Mouse (Mus musculus) brain, embryonic 18.5 days (tissue): Measurements from ENCODE around the gene Prdx1.
A peak's percentile ranks its signal among the peaks of the same experiment; 100 is the strongest.
"Not testable (repeated sequence)": the region's sequence is repeated elsewhere in the genome, so short reads cannot be mapped to it uniquely, and the experiment has no call there.

Experiments
- DNase-seq: peaks from one replicate; pipeline ENCODE4 v3.0.0-alpha.2; 2012; ENCODE audit warnings: low read depth, low spot score

Prdx1 gene

GRCm38 (mm10) chr4:116685402-116686061 lies at the start of gene Prdx1:
Gene Prdx1 (plus strand): TSS chr4:116685544.
- DNase-seq: peak; percentile 74

GRCm38 (mm10) chr4:116638821-116639220 lies 46.5 kb upstream of the Prdx1 start:
- no peak for DNase-seq

GRCm38 (mm10) chr4:116642071-116642470 lies 43.3 kb upstream of the Prdx1 start:
- DNase-seq: no peak

GRCm38 (mm10) chr4:116644326-116644725 lies 41.0 kb upstream of the Prdx1 start:
- no peak for DNase-seq

- DNase-seq: no peak
Measured at GRCm38 (mm10) chr4:116645624-116646023, 39.7 kb upstream of the Prdx1 start.

- DNase-seq: no peak
Measured at GRCm38 (mm10) chr4:116649411-116649810, 35.9 kb upstream of the Prdx1 start.

- no peak for DNase-seq
Measured at GRCm38 (mm10) chr4:116650365-116650764, 35.0 kb upstream of the Prdx1 start.

GRCm38 (mm10) chr4:116650924-116651796 lies 34.2 kb upstream of the Prdx1 start, which contains the start of gene Akr1a1:
Gene Akr1a1 (minus strand): TSS chr4:116651680.
- peak; percentile 90 for DNase-seq

GRCm38 (mm10) chr4:116651797-116652135 lies 33.6 kb upstream of the Prdx1 start:
- DNase-seq: no peak

- no peak for DNase-seq
Measured at GRCm38 (mm10) chr4:116653228-116653627, 32.1 kb upstream of the Prdx1 start.

GRCm38 (mm10) chr4:116655100-116655499 lies 30.2 kb upstream of the Prdx1 start:
- no peak for DNase-seq

GRCm38 (mm10) chr4:116655658-116656057 lies 29.7 kb upstream of the Prdx1 start:
- no peak for DNase-seq

GRCm38 (mm10) chr4:116657971-116658370 lies 27.4 kb upstream of the Prdx1 start:
- DNase-seq: no peak

- DNase-seq: peak; percentile 3
Measured at GRCm38 (mm10) chr4:116659474-116659873, 25.9 kb upstream of the Prdx1 start.

GRCm38 (mm10) chr4:116659916-116660315 lies 25.4 kb upstream of the Prdx1 start:
- DNase-seq: not testable (repeated sequence)

- DNase-seq: no peak
Measured at GRCm38 (mm10) chr4:116660829-116661228, 24.5 kb upstream of the Prdx1 start.

GRCm38 (mm10) chr4:116661998-116662397 lies 23.3 kb upstream of the Prdx1 start:
- DNase-seq: no peak

- no peak for DNase-seq
Measured at GRCm38 (mm10) chr4:116666625-116667024, 18.7 kb upstream of the Prdx1 start.

GRCm38 (mm10) chr4:116668145-116668544 lies 17.2 kb upstream of the Prdx1 start:
- DNase-seq: no peak

- DNase-seq: no peak
Measured at GRCm38 (mm10) chr4:116669291-116669690, 16.1 kb upstream of the Prdx1 start.

GRCm38 (mm10) chr4:116672785-116673184 lies 12.6 kb upstream of the Prdx1 start:
- DNase-seq: no peak

- not testable (repeated sequence) for DNase-seq
Measured at GRCm38 (mm10) chr4:116674761-116675160, 10.6 kb upstream of the Prdx1 start.

- DNase-seq: no peak
Measured at GRCm38 (mm10) chr4:116676027-116676426, 9.3 kb upstream of the Prdx1 start.
